Mouse (Mus musculus) right cerebral cortex, postnatal 36 days (tissue): Measurements from ENCODE around the gene Ndufs8.

Experiments
- DNase-seq, 2 experiments: peaks; one replicate each; pipeline ENCODE4 v3.0.0; 2022; ENCODE audit warnings: low spot score in 2 of 2, mixed read lengths in 1 of 2

Ndufs8 gene

DNA sequence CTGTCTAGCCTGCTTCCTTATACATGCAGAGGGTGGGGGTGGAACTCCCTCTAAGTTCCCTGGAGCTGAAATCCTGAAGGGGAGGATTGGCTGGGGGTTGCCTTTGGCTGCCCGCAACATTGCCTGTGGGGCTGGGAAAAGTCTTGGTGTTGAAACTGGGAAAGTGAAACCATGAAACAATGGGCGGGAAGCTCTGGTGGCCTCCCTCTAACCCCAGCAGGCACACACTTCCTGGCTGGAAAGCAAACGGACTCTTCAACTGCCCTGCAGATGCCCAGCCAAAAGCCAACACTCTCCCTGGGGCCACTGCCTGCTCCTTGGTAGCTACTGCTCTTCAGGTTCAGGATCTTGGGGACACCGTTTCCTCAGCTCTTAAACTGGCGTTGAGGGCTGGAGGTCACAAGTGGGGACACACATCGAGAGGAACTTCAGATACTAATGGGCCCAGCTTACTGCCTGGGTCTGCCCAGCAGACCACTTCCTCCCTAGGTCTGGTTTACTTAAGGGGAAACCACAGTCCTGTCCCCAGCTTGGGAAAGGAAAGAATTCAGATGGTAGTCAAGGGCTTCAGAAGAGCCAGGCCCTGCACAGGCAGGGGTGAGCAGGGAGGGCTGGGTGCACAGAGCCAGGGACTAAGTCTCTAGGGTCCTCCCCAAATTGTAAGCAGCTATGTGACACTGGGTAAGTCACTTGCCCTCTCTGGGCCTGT lies 7.2 kb downstream of the Ndufs8 start:
- DNase-seq: no peak

- DNase-seq: no peak
These were observed 8.3 kb downstream of the Ndufs8 start for GRCm38 (mm10) chr19:3904363-3904675.

DNA sequence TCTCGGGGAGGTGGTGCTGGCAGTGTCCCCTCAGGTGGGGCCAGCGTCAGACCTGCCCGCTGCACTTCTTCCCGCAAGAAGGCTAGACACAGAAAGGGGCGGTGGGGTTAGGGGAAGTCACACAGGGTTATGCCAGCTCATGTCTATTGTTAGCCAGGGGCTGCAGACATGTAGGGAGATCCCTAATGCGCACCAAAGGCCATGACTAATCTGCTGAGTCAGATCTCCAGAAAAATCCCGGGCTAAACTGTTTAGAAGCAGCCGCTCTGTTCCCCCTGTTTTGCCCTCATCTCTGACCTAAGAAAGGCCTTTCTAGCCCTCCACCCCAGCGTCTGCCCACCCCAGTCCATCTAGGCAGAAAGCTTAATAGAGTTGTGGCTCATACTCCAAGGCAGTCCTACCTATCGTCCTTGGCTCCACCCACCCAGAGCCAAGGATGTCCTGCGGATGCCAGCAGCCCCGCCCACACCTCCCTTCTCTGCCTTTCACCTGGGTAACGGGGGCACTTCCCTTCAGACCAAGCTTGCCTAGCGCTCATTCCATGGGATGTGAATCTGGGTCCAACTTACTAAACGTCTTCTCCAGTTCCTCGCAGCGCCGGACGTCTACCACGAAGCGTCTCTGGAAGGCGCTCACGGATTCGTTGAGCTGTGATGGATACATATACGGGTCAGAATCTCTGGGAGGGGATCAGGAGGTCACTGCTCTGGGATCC lies 8.8 kb downstream of the Ndufs8 start:
- no peak for DNase-seq

DNA sequence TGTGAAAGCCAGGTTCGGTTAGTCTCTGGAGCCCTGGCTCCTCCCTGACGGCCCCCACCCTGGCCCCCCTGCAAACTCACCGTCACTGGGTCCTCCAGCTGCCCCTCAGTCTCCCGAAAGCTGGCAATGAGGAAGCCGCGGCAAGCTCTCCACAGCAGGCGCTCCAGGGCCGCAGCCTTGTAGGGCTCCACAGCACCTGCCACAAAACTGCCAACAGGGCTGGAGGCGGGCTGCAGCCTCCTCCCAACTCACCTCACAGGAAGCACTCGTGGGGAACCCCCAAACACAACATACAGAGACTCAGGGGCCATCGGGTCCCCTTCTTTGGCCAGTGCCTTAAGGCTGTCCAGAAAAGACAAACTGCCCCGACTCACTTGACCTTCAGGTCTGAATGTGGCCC lies 9.6 kb downstream of the Ndufs8 start:
- no peak for DNase-seq

DNA sequence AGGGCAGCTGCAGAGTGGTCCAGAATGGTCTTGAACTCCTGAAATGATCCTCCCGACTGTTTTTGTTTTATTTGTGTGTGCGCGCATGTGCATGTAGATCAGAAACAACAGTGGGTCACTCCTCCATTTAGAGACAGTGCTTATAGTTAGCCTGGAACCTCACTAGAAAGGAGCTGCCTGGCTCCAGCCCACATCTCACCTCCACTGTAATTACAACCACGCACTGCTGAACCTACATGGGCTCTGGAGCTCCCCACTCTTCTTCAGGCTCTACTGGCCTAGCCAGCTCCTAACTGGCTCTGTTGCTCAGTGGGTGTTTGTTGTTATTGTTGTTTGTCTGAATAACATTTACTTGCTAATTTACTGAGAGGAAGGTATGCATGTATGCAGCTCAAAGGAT lies 13.0 kb downstream of the Ndufs8 start:
- DNase-seq: no peak

DNA sequence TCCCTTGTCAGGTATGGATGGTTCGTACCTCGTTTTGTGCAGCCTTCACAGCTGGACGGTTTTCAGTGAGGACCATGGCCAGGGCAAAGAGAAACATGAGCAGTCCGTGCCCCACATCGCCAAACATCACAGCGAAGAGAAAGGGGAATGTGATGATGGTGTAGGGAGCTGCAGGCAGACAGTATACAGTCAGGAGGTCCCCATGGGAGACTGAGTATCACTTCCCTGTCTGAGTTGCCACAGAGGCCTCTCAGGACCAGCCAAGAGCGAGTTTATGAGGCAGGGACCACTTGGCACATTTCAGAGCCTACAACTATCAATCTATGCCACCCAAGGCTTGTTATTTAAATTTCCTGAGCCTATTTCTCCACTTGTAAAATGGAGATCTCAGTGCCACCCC lies 13.6 kb downstream of the Ndufs8 start:
- no peak for DNase-seq

- DNase-seq: no peak
These were observed 15.0 kb downstream of the Ndufs8 start for GRCm38 (mm10) chr19:3897557-3897956.

GRCm38 (mm10) chr19:3896208-3896607 lies 16.4 kb downstream of the Ndufs8 start:
- no peak for DNase-seq

DNA sequence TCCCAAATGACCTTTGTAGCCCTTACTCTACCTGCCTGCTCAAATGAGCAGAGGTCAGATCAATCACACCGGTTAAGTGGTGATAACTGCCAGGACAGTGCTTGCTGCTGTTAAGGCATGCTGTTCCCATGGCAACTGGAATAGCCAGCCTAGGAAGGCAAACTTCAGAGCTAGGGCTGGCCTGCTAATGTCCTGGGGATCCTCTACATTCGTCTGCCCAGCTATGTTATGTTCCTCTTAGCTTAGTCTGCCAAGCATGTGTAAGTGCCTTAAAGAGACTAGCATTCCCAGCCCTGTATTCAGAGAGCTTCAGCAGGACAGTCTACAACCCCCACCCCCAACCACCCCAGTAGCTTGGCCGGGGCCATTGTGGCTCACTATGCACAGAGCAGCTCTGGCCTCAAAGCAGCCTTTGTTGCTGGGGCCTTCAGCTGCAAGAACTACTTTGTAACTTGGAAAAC lies 17.4 kb downstream of the Ndufs8 start:
- DNase-seq: no peak

DNA sequence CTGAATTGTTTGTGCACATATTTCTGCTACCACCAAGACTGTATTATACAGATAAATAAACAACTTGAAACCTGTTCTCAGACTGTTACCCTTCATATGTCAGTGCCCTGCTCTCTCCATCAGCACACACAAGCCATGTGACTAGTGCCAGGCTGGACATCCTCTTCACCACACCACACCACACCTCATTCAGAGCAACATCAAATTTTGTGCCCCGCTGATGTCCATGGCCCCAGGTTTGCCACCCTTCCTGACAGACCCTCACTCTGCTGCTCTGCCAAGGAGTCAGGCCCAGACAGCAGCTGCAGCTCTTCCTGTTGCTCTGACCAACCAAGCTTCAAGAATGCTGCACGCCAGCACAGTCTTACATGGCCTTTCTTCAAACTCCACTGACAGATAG lies 18.3 kb downstream of the Ndufs8 start:
- no peak for DNase-seq

DNA sequence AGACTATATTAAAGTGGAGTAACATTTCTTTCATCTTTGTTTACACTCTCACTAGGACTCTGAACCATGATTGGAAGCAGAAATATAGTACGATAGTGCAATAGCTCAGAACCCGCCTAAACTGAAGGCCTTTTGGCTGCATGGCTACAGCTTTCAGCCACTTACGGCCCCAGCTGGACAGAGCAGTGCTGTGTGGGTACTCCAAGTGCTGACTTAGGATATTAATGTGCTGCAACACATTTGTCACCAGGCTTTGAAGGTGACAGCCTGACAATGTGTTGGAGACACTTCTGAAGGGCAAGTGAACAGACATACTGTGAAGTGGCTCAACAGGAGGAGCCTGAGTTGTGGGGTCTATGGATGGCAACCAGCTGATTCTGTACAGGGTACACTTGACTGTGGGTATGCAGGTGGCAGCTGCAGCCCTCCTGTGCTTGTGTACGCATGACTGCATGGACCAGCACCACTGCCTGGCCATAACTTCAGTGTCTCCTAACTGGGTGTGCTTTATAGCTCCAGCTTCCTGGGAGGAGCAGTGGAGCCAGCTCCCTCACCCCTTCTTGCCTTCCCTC lies 18.9 kb downstream of the Ndufs8 start:
- no peak for DNase-seq

DNA sequence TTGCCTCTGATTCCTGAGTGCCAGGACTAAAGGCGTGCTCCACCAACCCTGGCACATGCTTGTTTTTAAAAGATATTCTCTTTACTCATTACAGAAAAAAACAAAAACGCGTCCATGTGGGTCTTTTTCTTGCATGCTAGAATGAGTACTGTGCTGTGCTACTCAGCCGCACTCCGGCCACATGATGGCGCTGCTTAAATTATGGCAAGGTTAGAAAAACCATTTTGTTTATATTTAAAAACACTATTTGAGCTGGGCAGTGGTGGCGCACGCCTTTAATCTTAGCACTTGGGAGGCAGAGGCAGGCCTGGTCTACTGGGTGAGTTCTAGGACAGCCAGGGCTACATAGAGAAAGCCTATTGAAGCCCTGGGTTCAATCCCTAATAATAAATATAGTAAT lies 22.4 kb downstream of the Ndufs8 start:
- no peak for DNase-seq

- DNase-seq: no peak
These were observed 23.5 kb downstream of the Ndufs8 start for GRCm38 (mm10) chr19:3889096-3889495.

- DNase-seq: no peak
These were observed 28.1 kb downstream of the Ndufs8 start for GRCm38 (mm10) chr19:3884325-3884990.

GRCm38 (mm10) chr19:3882214-3882613 lies 30.4 kb downstream of the Ndufs8 start:
- no peak for DNase-seq

- no peak for DNase-seq
These were observed 32.3 kb downstream of the Ndufs8 start for GRCm38 (mm10) chr19:3880054-3880848.

DNA sequence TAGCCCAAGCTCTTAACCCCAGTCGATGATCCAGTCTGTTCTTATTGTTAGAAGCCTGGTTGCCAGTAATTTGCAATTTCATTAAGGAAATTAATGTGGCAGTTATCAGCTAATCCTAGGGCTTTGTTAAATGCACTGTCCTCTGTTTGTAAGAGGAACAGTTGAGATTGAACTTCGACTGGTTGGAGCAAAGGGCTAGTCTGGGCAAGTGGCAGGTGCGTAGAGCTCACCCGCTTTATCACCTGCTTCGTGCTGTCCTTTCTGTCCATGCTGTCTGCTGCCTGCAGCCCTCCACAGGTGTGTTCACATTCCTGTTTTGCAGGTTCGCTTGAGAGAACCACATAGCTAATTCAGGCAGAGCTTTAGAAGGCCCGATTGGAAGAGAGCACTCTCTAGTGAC lies 37.5 kb downstream of the Ndufs8 start:
- no peak for DNase-seq

DNA sequence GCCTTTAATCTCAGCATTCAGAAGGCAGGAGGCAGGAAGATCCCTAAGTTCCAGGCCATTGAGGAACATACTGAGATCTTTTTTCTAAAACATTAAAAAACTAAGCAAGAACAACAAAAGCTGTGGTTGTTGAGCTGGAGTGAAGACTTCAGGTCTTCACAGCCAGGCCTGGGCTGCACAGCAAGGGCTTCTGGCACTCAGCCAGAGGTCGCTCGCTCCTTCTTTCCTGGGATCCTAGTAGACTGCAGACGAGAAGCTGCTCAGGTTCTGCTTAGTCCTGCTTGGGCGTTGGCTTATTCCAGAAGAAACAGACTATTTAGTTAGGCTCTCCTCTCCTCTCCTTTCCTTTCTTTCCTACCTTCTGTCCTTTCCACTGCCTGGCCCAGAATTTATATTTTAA lies 40.2 kb downstream of the Ndufs8 start:
- DNase-seq: no peak

DNA sequence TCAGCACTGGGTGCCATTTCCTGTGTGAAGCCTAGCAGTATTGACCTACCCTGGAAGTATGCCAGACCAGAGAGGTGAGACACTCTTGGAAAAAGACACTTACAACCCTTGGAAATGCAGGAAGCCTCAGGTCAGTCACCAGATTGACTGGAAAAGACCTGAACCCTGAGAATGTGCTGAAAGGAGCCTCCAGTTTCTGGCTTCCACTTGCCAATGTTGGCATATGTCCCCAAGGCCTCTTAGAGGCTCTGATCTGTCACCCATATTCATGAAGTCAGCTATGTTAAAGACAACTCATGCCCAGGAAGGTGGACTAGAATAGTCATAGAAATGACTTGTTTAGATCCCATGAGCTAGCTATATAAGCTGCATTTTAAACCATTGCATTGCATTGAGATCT lies 41.1 kb downstream of the Ndufs8 start:
- no peak for DNase-seq

GRCm38 (mm10) chr19:3868290-3868689 lies 44.3 kb downstream of the Ndufs8 start:
- no peak for DNase-seq

- no peak for DNase-seq
These were observed 47.6 kb downstream of the Ndufs8 start for GRCm38 (mm10) chr19:3864960-3865359.

GRCm38 (mm10) chr19:3862713-3863112 lies 49.9 kb downstream of the Ndufs8 start:
- no peak for DNase-seq
